Mouse (Mus musculus): ENCODE measurements around the gene Rhoh.

DNA sequence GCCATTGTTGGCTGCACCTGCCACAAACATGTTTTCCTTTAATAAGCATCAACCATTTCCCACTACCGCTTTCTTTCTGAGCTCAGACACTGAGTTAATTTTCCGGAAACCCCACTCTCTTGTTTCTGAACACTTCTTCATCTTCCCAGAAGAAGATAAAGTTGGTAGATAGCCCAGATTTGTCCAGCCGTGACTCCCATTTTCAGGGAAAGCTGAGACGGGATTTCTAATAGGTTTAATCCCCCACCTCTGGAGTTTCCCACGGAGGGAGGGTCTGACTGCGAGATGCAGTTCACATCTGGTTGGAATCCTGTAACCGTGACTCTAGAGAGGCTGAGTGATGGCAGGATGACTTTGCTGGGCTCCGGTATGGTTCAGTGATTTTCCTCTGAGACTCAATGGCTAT lies 6.2 kb upstream of the Rhoh start:
- TF ChIP-seq CTCF (IDR thresholded peaks at IDR 0.05; ENCODE audit: low read depth) (no peak), EP300 (IDR thresholded peaks at IDR 0.05; ENCODE audit: low read depth) (no peak)

Measured in liver, embryonic 14.5 days (tissue).